Mouse (Mus musculus): ENCODE results near the gene Ces2a. TPM values are rescaled to one million over a fixed set of nuclear protein-coding genes. Genes with fewer than 3 reads are reported as not detected.

Gene Ces2a
- total RNA-seq (2015): not detected in 2 replicates
- not detected in 2 replicates for total RNA-seq (2017)

- no peak for ATAC-seq (replicated peaks; ENCODE audit: poor library complexity)
Observed at GRCm38 (mm10) chr8:104733753-104734152, at the start of gene Ces2a. TSS of gene Ces2a (plus strand) at chr8:104734003.

- no peak for ATAC-seq (replicated peaks; ENCODE audit: poor library complexity)
Observed at GRCm38 (mm10) chr8:104688433-104688832, 45.4 kb upstream of the Ces2a start.

- ATAC-seq (replicated peaks; ENCODE audit: poor library complexity): no peak
Observed at GRCm38 (mm10) chr8:104698556-104698955, 35.2 kb upstream of the Ces2a start.

- no peak for ATAC-seq (replicated peaks; ENCODE audit: poor library complexity)
Observed at GRCm38 (mm10) chr8:104701900-104702299, 31.9 kb upstream of the Ces2a start.

- ATAC-seq (replicated peaks; ENCODE audit: poor library complexity): no peak
Observed at GRCm38 (mm10) chr8:104721166-104721565, 12.6 kb upstream of the Ces2a start.

- ATAC-seq (replicated peaks; ENCODE audit: poor library complexity): no peak
Observed at GRCm38 (mm10) chr8:104731451-104731850, 2.4 kb upstream of the Ces2a start.

- ATAC-seq (replicated peaks; ENCODE audit: poor library complexity): no peak
Observed at GRCm38 (mm10) chr8:104731969-104732368, 1.8 kb upstream of the Ces2a start.

- no peak for ATAC-seq (replicated peaks; ENCODE audit: poor library complexity)
Observed at GRCm38 (mm10) chr8:104742039-104742438, 8.2 kb downstream of the Ces2a start.

- ATAC-seq (replicated peaks; ENCODE audit: poor library complexity): no peak
Observed at GRCm38 (mm10) chr8:104743410-104743809, 9.6 kb downstream of the Ces2a start.

- no peak for ATAC-seq (replicated peaks; ENCODE audit: poor library complexity)
Observed at GRCm38 (mm10) chr8:104752818-104753217, 19.0 kb downstream of the Ces2a start.

- ATAC-seq (replicated peaks; ENCODE audit: poor library complexity): no peak
Observed at GRCm38 (mm10) chr8:104757621-104758020, 23.8 kb downstream of the Ces2a start.

GRCm38 (mm10) chr8:104758209-104758608 lies 24.4 kb downstream of the Ces2a start:
- no peak for ATAC-seq (replicated peaks; ENCODE audit: poor library complexity)

- ATAC-seq (replicated peaks; ENCODE audit: poor library complexity): no peak
Observed at GRCm38 (mm10) chr8:104761126-104761525, 27.3 kb downstream of the Ces2a start.

- ATAC-seq (replicated peaks; ENCODE audit: poor library complexity): no peak
Observed at GRCm38 (mm10) chr8:104766485-104766884, 32.7 kb downstream of the Ces2a start.

- ATAC-seq (replicated peaks; ENCODE audit: poor library complexity): no peak
Observed at GRCm38 (mm10) chr8:104770365-104770764, 36.6 kb downstream of the Ces2a start.

GRCm38 (mm10) chr8:104787049-104787448 lies 53.2 kb downstream of the Ces2a start:
- ATAC-seq (replicated peaks; ENCODE audit: poor library complexity): 0 out of 2 replicates have a peak, but pooled peaks have one; percentile 26

GRCm38 (mm10) chr8:104788929-104789328 lies 55.1 kb downstream of the Ces2a start:
- no peak for ATAC-seq (replicated peaks; ENCODE audit: poor library complexity)

- ATAC-seq (replicated peaks; ENCODE audit: poor library complexity): peak; percentile 58
Observed at GRCm38 (mm10) chr8:104789886-104790680, 56.3 kb downstream of the Ces2a start.

Other genes starting within 250 kb of the Ces2a start
- gene Terb1, start 224.1 kb upstream of the Ces2a start, total RNA-seq (2015): not detected in 2 replicates
- not detected in 2 replicates for gene Terb1, start 224.1 kb upstream of the Ces2a start, total RNA-seq (2017)
- gene Nae1, start 199.4 kb upstream of the Ces2a start, total RNA-seq (2015): 60.1 and 69.1 TPM in 2 replicates
- 74.4 and 88.3 TPM in 2 replicates for gene Nae1, start 199.4 kb upstream of the Ces2a start, total RNA-seq (2017)
- not detected in 2 replicates for gene Car7, start 199.3 kb upstream of the Ces2a start, total RNA-seq (2015)
- gene Car7, start 199.3 kb upstream of the Ces2a start, total RNA-seq (2017): 0.07 and 0.33 TPM in 2 replicates
- gene Pdp2, start 142.6 kb upstream of the Ces2a start, total RNA-seq (2015): 8.8 and 9.3 TPM in 2 replicates
- 7.2 and 9.2 TPM in 2 replicates for gene Pdp2, start 142.6 kb upstream of the Ces2a start, total RNA-seq (2017)
- gene Cdh16, start 109.6 kb upstream of the Ces2a start, total RNA-seq (2015): not detected in 2 replicates
- not detected in 2 replicates for gene Cdh16, start 109.6 kb upstream of the Ces2a start, total RNA-seq (2017)
- 0.76 and 1.2 TPM in 2 replicates for gene Rrad, start 102.7 kb upstream of the Ces2a start, total RNA-seq (2015)
- 1.5 and 1.9 TPM in 2 replicates for gene Rrad, start 102.7 kb upstream of the Ces2a start, total RNA-seq (2017)
- gene Ciao2b, start 92.0 kb upstream of the Ces2a start, total RNA-seq (2015): 12.0 and 15.7 TPM in 2 replicates
- gene Ciao2b, start 92.0 kb upstream of the Ces2a start, total RNA-seq (2017): 20.7 and 22.1 TPM in 2 replicates
- not detected in 2 replicates for gene Ces2b, start 97.6 kb downstream of the Ces2a start, total RNA-seq (2015)
- 0.20 and 0.21 TPM in 2 replicates for gene Ces2b, start 97.6 kb downstream of the Ces2a start, total RNA-seq (2017)
- gene Ces2c, start 113.1 kb downstream of the Ces2a start, total RNA-seq (2015): not detected in 2 replicates
- gene Ces2c, start 113.1 kb downstream of the Ces2a start, total RNA-seq (2017): not detected in 2 replicates
- gene Ces2e, start 192.3 kb downstream of the Ces2a start, total RNA-seq (2015): not detected in 2 replicates
- not detected in 2 replicates for gene Ces2e, start 192.3 kb downstream of the Ces2a start, total RNA-seq (2017)
- gene Ces2f, start 213.4 kb downstream of the Ces2a start, total RNA-seq (2015): not detected in 2 replicates
- gene Ces2f, start 213.4 kb downstream of the Ces2a start, total RNA-seq (2017): not detected in 2 replicates
- gene Ces2g, start 227.7 kb downstream of the Ces2a start, total RNA-seq (2015): 36.2 and 75.8 TPM in 2 replicates
- gene Ces2g, start 227.7 kb downstream of the Ces2a start, total RNA-seq (2017): 6.1 and 14.2 TPM in 2 replicates